Mouse (Mus musculus) C2C12 (cell line): ENCODE measurements around the gene Gm11627.
"Not testable (repeated sequence)": the region's sequence is repeated elsewhere in the genome, so short reads cannot be mapped to it uniquely, and the experiment has no call there.

Source experiments
- CTCF ChIP-seq: IDR thresholded peaks from one replicate; pipeline ENCODE4 v1.5.1; 2011; ENCODE audit not compliant: control insufficient read depth, insufficient read depth, insufficient read length
- FOSL1 ChIP-seq: IDR thresholded peaks from one replicate; pipeline ENCODE4 v1.8.0; 2011; ENCODE audit warnings: mild to moderate bottlenecking, low read length; ENCODE audit not compliant: poor library complexity, insufficient read depth, severe bottlenecking
- MAX ChIP-seq: IDR thresholded peaks from one replicate; pipeline ENCODE4 v1.6.1; 2011; ENCODE audit warnings: mild to moderate bottlenecking, control low read depth
- MYOD1 ChIP-seq: IDR thresholded peaks from one replicate; pipeline ENCODE4 v1.6.1; 2011; ENCODE audit warnings: low read depth; ENCODE audit not compliant: control insufficient read depth, insufficient read length
- USF1 ChIP-seq: IDR thresholded peaks from one replicate; pipeline ENCODE4 v1.6.1; 2011; ENCODE audit warnings: low read depth, mild to moderate bottlenecking, control low read depth, moderate library complexity

GRCm38 (mm10) chr11:102607201-102607600 is 27.9 kb upstream of the Gm11627 start:
- not testable (repeated sequence) for TF ChIP-seq FOSL1, MAX, CTCF, MYOD1, USF1
